Mouse (Mus musculus) cerebellum, adult 11-12 months (tissue): ENCODE results near the gene Ckap5.

Experiments used
- DNase-seq: peaks from one replicate; pipeline ENCODE4 v3.0.0; 2022

Gene Ckap5

DNA sequence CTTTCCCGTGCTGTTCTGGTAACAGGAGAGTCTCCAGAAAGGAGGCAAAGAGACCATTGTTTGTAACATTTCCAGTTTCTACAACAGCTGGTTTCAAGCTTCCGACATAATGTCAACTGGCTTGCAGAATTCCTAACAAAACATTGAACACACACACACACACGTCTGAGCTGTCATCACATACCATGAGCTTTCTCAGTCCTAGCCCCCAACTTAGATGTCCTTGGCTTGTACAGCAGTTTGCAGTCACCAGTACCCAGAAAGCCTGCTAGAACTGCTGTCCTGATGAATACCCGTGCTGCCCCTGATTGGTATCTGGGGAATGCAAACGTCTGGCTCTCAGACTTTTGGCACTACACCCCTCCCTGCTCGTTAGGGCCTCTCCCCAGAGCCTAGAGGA is 129.3 kb downstream of the Ckap5 start:
- DNase-seq: no peak

- DNase-seq: no peak
These were observed 130.2 kb downstream of the Ckap5 start for GRCm38 (mm10) chr2:91656774-91657173.

DNA sequence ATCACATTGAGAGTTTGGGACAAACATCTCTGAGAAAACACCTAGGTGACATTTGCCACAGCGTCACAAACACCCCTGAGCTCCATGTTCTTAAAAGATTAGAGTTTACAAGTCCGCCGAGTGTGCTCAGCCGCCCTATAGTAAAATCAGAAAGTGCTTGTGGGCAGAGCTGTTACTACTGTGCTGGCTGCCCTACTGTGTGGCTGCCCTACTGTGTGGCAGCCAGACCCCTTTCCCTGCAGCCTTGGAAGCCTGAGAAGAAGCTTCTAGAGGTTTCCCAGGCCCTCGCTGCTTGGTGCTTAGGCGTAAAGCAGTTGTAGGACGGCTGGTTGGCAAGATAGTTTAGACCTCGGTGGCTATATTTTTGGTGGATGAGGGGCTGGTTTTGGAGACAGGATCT is 133.1 kb downstream of the Ckap5 start:
- no peak for DNase-seq

- DNase-seq: no peak
These were observed 134.4 kb downstream of the Ckap5 start for GRCm38 (mm10) chr2:91660981-91661380.

- no peak for DNase-seq
These were observed 138.2 kb downstream of the Ckap5 start for GRCm38 (mm10) chr2:91664780-91665179.

- DNase-seq: no peak
These were observed 139.9 kb downstream of the Ckap5 start for GRCm38 (mm10) chr2:91666386-91666910.

GRCm38 (mm10) chr2:91667747-91668146 is 141.2 kb downstream of the Ckap5 start:
- no peak for DNase-seq

- DNase-seq: no peak
These were observed 142.8 kb downstream of the Ckap5 start for GRCm38 (mm10) chr2:91669326-91669725.

GRCm38 (mm10) chr2:91670038-91670437 is 143.5 kb downstream of the Ckap5 start:
- DNase-seq: no peak
